Mouse (Mus musculus) CH12.LX (cell line): ENCODE data around the gene Gm12166. TPM values are rescaled to one million over a fixed set of nuclear protein-coding genes. Genes with fewer than 3 reads are reported as not detected.
"Not testable (repeated sequence)": the region's sequence is repeated elsewhere in the genome, so short reads cannot be mapped to it uniquely, and the experiment has no call there.

ENCODE experiments used
- DNase-seq: peaks from one replicate; pipeline ENCODE4 v3.0.0-alpha.2; 2013; ENCODE audit errors: extremely low read depth
- H3K27ac ChIP-seq: 2 replicates; pipeline ENCODE4 v1.5.1; 2012; ENCODE audit warnings: low read depth, mild to moderate bottlenecking, control low read depth, moderate library complexity; ENCODE audit not compliant: insufficient read depth
- H3K27me3 ChIP-seq: replicated peaks from 2 replicates; pipeline ENCODE3; 2012; ENCODE audit warnings: inconsistent platforms
- H3K36me3 ChIP-seq, 2 experiments: replicated peaks in 1 of 2; 2 replicates each; pipeline versions ENCODE3 to v1.6.1; 2012; ENCODE audit warnings: inconsistent platforms in 1 of 2, low read length in 1 of 2, mild to moderate bottlenecking in 1 of 2, mixed read lengths in 1 of 2, moderate library complexity in 1 of 2; ENCODE audit not compliant: control insufficient read depth in 1 of 2, insufficient read depth in 1 of 2
- H3K4me1 ChIP-seq, 2 experiments: 2 replicates each; pipeline ENCODE4 v1.6.1; 2012; ENCODE audit warnings: inconsistent platforms in 1 of 2, moderate library complexity in 1 of 2; ENCODE audit not compliant: insufficient read depth in 2 of 2, control insufficient read depth in 1 of 2
- H3K4me2 ChIP-seq: 2 replicates; pipeline ENCODE4 v1.6.1; 2012; ENCODE audit warnings: low read depth, mild to moderate bottlenecking, control low read depth; ENCODE audit not compliant: poor library complexity, insufficient read depth, severe bottlenecking
- H3K4me3 ChIP-seq, 3 experiments: fragments of 150-350 bp in 1 of 3; sonication (generic) in 1 of 3; replicated peaks in 1 of 3; 2 replicates each; pipeline versions ENCODE3 to v1.5.1; 2011 to 2012; ENCODE audit warnings: low read depth in 2 of 3, low read length in 2 of 3, mild to moderate bottlenecking in 2 of 3, moderate library complexity in 2 of 3, control low read depth in 1 of 3, improper control_type of control experiment in 1 of 3, inconsistent platforms in 1 of 3, mixed read lengths in 1 of 3; ENCODE audit not compliant: poor library complexity in 1 of 3
- H3K79me2 ChIP-seq: replicated peaks from 2 replicates; pipeline ENCODE4 v1.6.1; 2012; ENCODE audit warnings: mild to moderate bottlenecking, moderate library complexity; ENCODE audit not compliant: control insufficient read depth, poor library complexity, insufficient read depth, severe bottlenecking; ENCODE audit errors: extremely low read depth
- H3K9ac ChIP-seq: 2 replicates; pipeline ENCODE4 v1.6.1; 2012; ENCODE audit warnings: low read depth, mild to moderate bottlenecking, control low read depth, moderate library complexity; ENCODE audit not compliant: insufficient read depth
- H3K9me3 ChIP-seq: replicated peaks from 2 replicates; pipeline ENCODE3; 2012; ENCODE audit warnings: low read length, inconsistent platforms, mixed read lengths
- CHD2 ChIP-seq: IDR thresholded peaks from 2 replicates; pipeline ENCODE4 v1.6.1; 2011; ENCODE audit warnings: low read length, improper control_type of control experiment
- CTCF ChIP-seq, 2 experiments: IDR thresholded peaks in 1 of 2; conservative IDR thresholded peaks in 1 of 2; 2 replicates each; pipeline ENCODE4 v1.5.1; 2011 to 2012; ENCODE audit warnings: low read depth in 2 of 2, low read length in 2 of 2, improper control_type of control experiment in 1 of 2, inconsistent platforms in 1 of 2, mild to moderate bottlenecking in 1 of 2, moderate library complexity in 1 of 2
- E2F4 ChIP-seq: IDR thresholded peaks from 2 replicates; pipeline ENCODE4 v1.6.1; 2011; ENCODE audit warnings: low read depth, low read length, improper control_type of control experiment; ENCODE audit not compliant: insufficient replicate concordance
- ELF1 ChIP-seq: IDR thresholded peaks from 2 replicates; pipeline ENCODE4 v1.6.1; 2014; ENCODE audit warnings: low read depth, mild to moderate bottlenecking, inconsistent platforms, low read length, improper control_type of control experiment
- GABPA ChIP-seq: IDR thresholded peaks from 2 replicates; pipeline ENCODE4 v1.6.1; 2012; ENCODE audit warnings: low read depth, low read length, improper control_type of control experiment, inconsistent platforms; ENCODE audit not compliant: insufficient replicate concordance
- HCFC1 ChIP-seq: IDR thresholded peaks from 2 replicates; pipeline ENCODE4 v1.6.1; 2012; ENCODE audit warnings: low read depth, mild to moderate bottlenecking, inconsistent platforms, low read length, improper control_type of control experiment
- IRF4 ChIP-seq: IDR thresholded peaks from 2 replicates; pipeline ENCODE4 v1.6.1; 2014; ENCODE audit warnings: low read depth, mild to moderate bottlenecking, inconsistent platforms, low read length, improper control_type of control experiment
- JUN ChIP-seq: IDR thresholded peaks from 2 replicates; pipeline ENCODE4 v1.6.1; 2011; ENCODE audit warnings: low read depth, mild to moderate bottlenecking, low read length, improper control_type of control experiment, moderate library complexity; ENCODE audit not compliant: insufficient read depth
- JUND ChIP-seq: conservative IDR thresholded peaks from 2 replicates; pipeline ENCODE4 v1.6.1; 2011; ENCODE audit warnings: low read depth, low read length, improper control_type of control experiment
- KAT2A ChIP-seq: IDR thresholded peaks from 2 replicates; pipeline ENCODE4 v1.6.1; 2012; ENCODE audit warnings: low read length, improper control_type of control experiment, inconsistent platforms; ENCODE audit not compliant: insufficient replicate concordance
- MAFK ChIP-seq: IDR thresholded peaks from 2 replicates; pipeline ENCODE4 v1.6.1; 2011; ENCODE audit warnings: low read length, improper control_type of control experiment; ENCODE audit not compliant: insufficient replicate concordance
- MAX ChIP-seq: IDR thresholded peaks from 2 replicates; pipeline ENCODE4 v1.6.1; 2011; ENCODE audit warnings: low read length, improper control_type of control experiment
- MAZ ChIP-seq: IDR thresholded peaks from 2 replicates; pipeline ENCODE4 v1.6.1; 2012; ENCODE audit warnings: low read depth, mild to moderate bottlenecking, inconsistent platforms, low read length, improper control_type of control experiment, moderate library complexity
- MEF2A ChIP-seq: IDR thresholded peaks from 2 replicates; pipeline ENCODE4 v1.6.1; 2014; ENCODE audit warnings: low read depth, mild to moderate bottlenecking, inconsistent platforms, low read length, improper control_type of control experiment, borderline replicate concordance
- MYC ChIP-seq: IDR thresholded peaks from 2 replicates; pipeline ENCODE4 v1.6.1; 2011; ENCODE audit warnings: low read depth, mild to moderate bottlenecking, improper control_type of control experiment, low read length
- NELFE ChIP-seq: IDR thresholded peaks from 2 replicates; pipeline ENCODE4 v1.6.1; 2011; ENCODE audit warnings: low read depth, low read length, improper control_type of control experiment
- PAX5 ChIP-seq: IDR thresholded peaks from 2 replicates; pipeline ENCODE4 v1.6.1; 2012; ENCODE audit warnings: low read length, inconsistent platforms, mixed read lengths
- POLR2A ChIP-seq: IDR thresholded peaks from 2 replicates; pipeline ENCODE4 v1.6.1; 2011; ENCODE audit warnings: low read depth, mild to moderate bottlenecking, improper control_type of control experiment, low read length
- POLR2AphosphoS2 ChIP-seq: IDR thresholded peaks from 2 replicates; pipeline ENCODE4 v1.6.1; 2011; ENCODE audit warnings: low read depth, low read length, improper control_type of control experiment
- RAD21 ChIP-seq: IDR thresholded peaks from 2 replicates; pipeline ENCODE4 v1.6.1; 2011; ENCODE audit warnings: low read depth, mild to moderate bottlenecking, low read length, improper control_type of control experiment, moderate library complexity
- SMC3 ChIP-seq: IDR thresholded peaks from 2 replicates; pipeline ENCODE4 v1.6.1; 2011; ENCODE audit warnings: low read depth, low read length, improper control_type of control experiment
- TBP ChIP-seq: conservative IDR thresholded peaks from 2 replicates; pipeline ENCODE4 v1.6.1; 2011; ENCODE audit warnings: low read depth, low read length, improper control_type of control experiment
- UBTF ChIP-seq: IDR thresholded peaks from 2 replicates; pipeline ENCODE4 v1.6.1; 2012; ENCODE audit warnings: low read depth, mild to moderate bottlenecking, inconsistent platforms, low read length, improper control_type of control experiment, moderate library complexity
- USF1 ChIP-seq: IDR thresholded peaks from 2 replicates; pipeline ENCODE4 v1.6.1; 2014; ENCODE audit warnings: low read depth, mild to moderate bottlenecking, inconsistent platforms, low read length, improper control_type of control experiment
- USF2 ChIP-seq: conservative IDR thresholded peaks from 2 replicates; pipeline ENCODE4 v1.6.1; 2011; ENCODE audit warnings: low read depth, low read length, improper control_type of control experiment
- ZC3H11A ChIP-seq: IDR thresholded peaks from 2 replicates; pipeline ENCODE4 v1.6.1; 2012; ENCODE audit warnings: low read depth, mild to moderate bottlenecking, inconsistent platforms, low read length, improper control_type of control experiment
- ZKSCAN1 ChIP-seq: IDR thresholded peaks from 2 replicates; pipeline ENCODE4 v1.6.1; 2012; ENCODE audit warnings: low read depth, inconsistent platforms, low read length, improper control_type of control experiment, borderline replicate concordance
- dilution Hi-C: fragments of 300-500 bp; cut with MboI; formaldehyde crosslinking; loops from 2 replicates; pipeline ENCODE4 v1.14.3; 2020; ENCODE audit warnings: low sequenced_read_pairs; ENCODE audit not compliant: extremely low pct_unique_long_range_greater_than_20kb, extremely low pct_ligation_motif_present
- in situ Hi-C: fragments of 300-500 bp; cut with MboI; formaldehyde crosslinking; loops from 3 replicates; pipeline ENCODE4 v1.14.3; 2019; ENCODE audit warnings: low sequenced_read_pairs, low pct_ligation_motif_present, low pct_unique_long_range_greater_than_20kb, mixed read lengths
- polyA plus RNA-seq: library from polyadenylated mRNA; unstranded; fragments of >175 nt; gene quantifications from 2 replicates; pipeline ENCODE4 v1.2.1, GENCODE M21; 2012; ENCODE audit warnings: low read depth; ENCODE audit not compliant: insufficient read length
- total RNA-seq, 2 experiments: library from RNA; depleted of rRNA; stranded (reverse); fragments of 300-350 nt in 1 of 2; fragments of >200 nt in 1 of 2; gene quantifications; 2 replicates each; pipeline ENCODE4 v1.2.3; 2012 to 2014

Gene Gm12166
- total RNA-seq (2012; rRNA removed) (2.9 and 3.3 TPM in 2 replicates), total RNA-seq (2014; rRNA removed) (19.0 and 19.1 TPM in 2 replicates), polyA plus RNA-seq (2.3 and 6.2 TPM in 2 replicates)

- H3K27me3 ChIP-seq, H3K36me3 ChIP-seq, H3K4me3 ChIP-seq, H3K4me1 ChIP-seq, H3K9me3 ChIP-seq, H3K79me2 ChIP-seq, dilution Hi-C loops, in situ Hi-C loops, H3K9ac ChIP-seq, H3K27ac ChIP-seq, H3K4me2 ChIP-seq: not testable (repeated sequence)
- peak; percentile 54 for DNase-seq
- TF ChIP-seq RAD21 = peak; percentile 84
- TF ChIP-seq SMC3 = peak; percentile 81
- peak; percentile 15 to 77; a peak in 2 of 4 replicates for TF ChIP-seq CTCF (conservative IDR thresholded peaks at IDR 0.05 in 1 of 2, IDR thresholded peaks at IDR 0.05 in 1 of 2; ENCODE audit: low read depth in 2 of 2, low read length in 2 of 2)
- TF ChIP-seq ZC3H11A = peak; percentile 49; the same call in 1 of the 2 replicates
Observed at GRCm38 (mm10) chr11:46052105-46052659, at the start of gene Gm12166. Gene Gm12166, minus strand, starts transcription at chr11:46052321.

GRCm38 (mm10) chr11:46097062-46097461 lies 44.9 kb upstream of the Gm12166 start:
- in situ Hi-C loops = no loop called here
- DNase-seq = no peak

GRCm38 (mm10) chr11:46096265-46096649 lies 44.1 kb upstream of the Gm12166 start:
- in situ Hi-C loops (no loop called here), dilution Hi-C loops (no loop called here)
- H3K36me3 ChIP-seq = no peaks in the 10 kb centered on the region
- no peak overlapping the region for H3K27ac ChIP-seq
- DNase-seq = no peak
- H3K27me3 ChIP-seq = no peaks in the 10 kb centered on the region
- H3K9ac ChIP-seq = no peak overlapping the region
- no peak overlapping the region for H3K4me3 ChIP-seq
- peaks cover 0 to 10% of the 10 kb centered on the region in 2 experiments; a peak in 2 of 4 replicates for H3K4me1 ChIP-seq
- no peaks in the 10 kb centered on the region for H3K79me2 ChIP-seq
- no peaks in the 10 kb centered on the region for H3K9me3 ChIP-seq
- no peak overlapping the region for H3K4me2 ChIP-seq
- TF ChIP-seq JUN (no peak), SMC3 (no peak), ELF1 (no peak), MEF2A (no peak), MAFK (no peak), HCFC1 (no peak), GABPA (no peak), KAT2A (no peak), TBP (no peak), ZC3H11A (no peak), CHD2 (no peak), CTCF (conservative IDR thresholded peaks at IDR 0.05 in 1 of 2, IDR thresholded peaks at IDR 0.05 in 1 of 2; ENCODE audit: low read depth in 2 of 2, low read length in 2 of 2) (no peak), MAZ (no peak), IRF4 (no peak), MYC (no peak)

More at GRCm38 (mm10) chr11:46097062-46097461, 44.9 kb upstream of the Gm12166 start:
- Histone ChIP-seq H3K4me3 (no peak overlapping the region), H3K9me3 (no peaks in the 10 kb centered on the region), H3K4me2 (no peak overlapping the region), H3K27ac (no peak overlapping the region), H3K9ac (no peak overlapping the region), H3K79me2 (no peaks in the 10 kb centered on the region), H3K27me3 (no peaks in the 10 kb centered on the region), H3K36me3 (no peaks in the 10 kb centered on the region), H3K4me1 (peaks cover 0 to 5% of the 10 kb centered on the region in 2 experiments; a peak in 1 of 4 replicates)
- TF ChIP-seq CHD2 (no peak), UBTF (no peak), POLR2AphosphoS2 (no peak), HCFC1 (no peak), ZKSCAN1 (no peak), GABPA (no peak), ELF1 (no peak), JUND (no peak), USF2 (no peak), NELFE (no peak), CTCF (conservative IDR thresholded peaks at IDR 0.05 in 1 of 2, IDR thresholded peaks at IDR 0.05 in 1 of 2; ENCODE audit: low read depth in 2 of 2, low read length in 2 of 2) (no peak), JUN (no peak), MAX (no peak), KAT2A (no peak), E2F4 (no peak), PAX5 (no peak), USF1 (no peak), POLR2A (no peak), SMC3 (no peak), MEF2A (no peak)
- dilution Hi-C loops = no loop called here
